Mouse (Mus musculus): ENCODE measurements around the gene Pik3r5. TPM values are rescaled to one million over a fixed set of nuclear protein-coding genes. Genes with fewer than 3 reads are reported as not detected.

Pik3r5 gene
- total RNA-seq (2023), result 10 to 100 TPM; 36.1 to 37.2 TPM

DNA sequence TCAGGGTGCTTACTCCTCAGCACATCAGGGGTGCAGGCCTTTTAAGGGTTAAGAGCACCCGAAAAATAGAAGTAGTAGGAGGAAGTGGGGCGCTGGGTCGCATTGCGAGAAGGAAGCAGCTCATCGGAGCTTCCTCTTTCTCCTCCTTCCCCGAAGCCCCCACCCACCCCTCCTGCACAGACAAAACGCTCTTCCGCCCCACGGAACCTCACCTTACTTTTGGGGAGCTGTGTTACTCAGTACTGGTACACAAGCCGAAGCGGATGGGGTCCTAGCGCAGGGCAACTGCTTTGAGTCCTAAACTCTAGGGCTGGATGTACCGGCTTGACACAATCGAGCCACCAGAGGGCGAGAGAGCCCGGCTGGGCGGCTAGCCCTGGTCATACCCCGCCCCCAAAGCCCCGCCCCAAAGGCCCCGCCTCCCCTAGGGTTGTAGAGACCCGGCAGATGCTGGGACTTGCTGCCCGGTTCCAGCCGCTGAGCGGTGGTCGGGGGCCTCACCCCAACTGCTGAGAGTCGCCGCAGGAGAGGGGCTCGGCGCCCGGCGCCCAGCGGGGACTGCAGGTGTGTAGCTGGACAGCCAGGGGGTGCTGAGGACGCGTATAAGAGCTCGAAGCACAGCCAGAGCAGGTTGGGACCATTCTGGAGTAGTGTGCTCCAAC lies at the start of gene Pik3r5:
TSS of gene Pik3r5 (plus strand) at position 423 of the 662 bp plus-strand sequence.

GRCm38 (mm10) chr11:68400727-68401219 lies 31.1 kb upstream of the Pik3r5 start, which contains the start of gene Ntn1:
Ntn1 (minus strand) TSS chr11:68400823.

GRCm38 (mm10) chr11:68502902-68503629 lies 71.1 kb downstream of the Pik3r5 start, which contains the start of gene Pik3r6:
Pik3r6 (plus strand) TSS chr11:68503019.

Other genes with a start within 250 kb of the Pik3r5 start
- not detected for gene Ntn1, start 31.3 kb upstream of the Pik3r5 start, total RNA-seq (2023)
- under 1 TPM in 1 of 2 experiments, not detected in 1; 0.64 TPM for gene Pik3r6, start 70.9 kb downstream of the Pik3r5 start, total RNA-seq (2023)
- gene Mfsd6l, start 124.1 kb downstream of the Pik3r5 start, total RNA-seq (2023), result not detected
- gene Ccdc42, start 154.9 kb downstream of the Pik3r5 start, total RNA-seq (2023), result not detected